Comparison of ENCODE assay signal across 8 mouse cellular contexts in the genomic region with DNA sequence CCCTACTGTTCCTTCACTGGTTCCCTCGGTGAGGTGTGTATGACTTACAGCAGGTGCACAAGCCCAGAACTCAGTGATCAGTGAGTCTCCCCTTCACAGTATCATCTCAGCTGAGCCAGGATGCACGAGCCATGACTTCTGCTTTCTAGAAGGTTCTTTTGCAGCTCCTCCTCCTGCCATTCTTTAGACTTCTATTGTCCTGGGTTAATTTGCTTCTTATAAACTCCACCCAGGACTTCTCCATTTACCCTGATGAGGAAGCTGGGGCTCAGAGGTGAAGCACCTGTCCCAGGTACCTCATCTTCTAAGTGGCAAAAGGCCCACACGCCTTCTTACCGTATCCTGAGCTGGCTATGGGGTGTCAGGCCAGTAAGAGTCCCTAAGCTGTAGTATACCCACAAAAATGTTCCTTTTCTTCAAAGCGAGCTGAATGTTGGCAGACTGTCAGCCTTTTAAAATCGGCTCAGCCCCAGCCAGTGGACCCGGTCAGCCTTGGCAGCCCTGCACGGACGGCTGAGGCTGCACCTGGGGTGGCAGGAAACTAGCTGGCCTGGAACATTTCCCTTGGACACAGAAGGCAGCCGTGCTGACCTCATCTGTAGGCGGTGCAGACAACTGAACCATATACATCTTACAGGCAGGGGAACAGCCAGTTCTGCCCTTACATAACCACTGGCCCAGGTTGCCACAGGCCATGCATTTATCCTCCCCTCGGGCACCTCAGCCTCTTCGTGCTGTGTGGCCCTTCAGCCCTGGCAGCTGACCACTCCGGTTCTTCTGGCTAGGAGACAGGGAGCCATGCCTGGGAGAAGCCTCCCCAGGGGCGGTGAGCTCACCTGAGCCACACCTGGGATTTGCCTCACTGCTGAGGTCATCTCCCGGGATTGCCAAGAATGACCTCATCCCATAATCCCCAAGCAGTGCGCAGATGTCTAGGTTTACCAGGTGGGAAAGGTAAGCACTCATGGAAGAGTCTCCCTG. TPM values are rescaled to one million over a fixed set of nuclear protein-coding genes. Genes with fewer than 3 reads are reported as not detected.
DNase-seq lines count a peak whose midpoint lies in the region; ATAC-seq and TF ChIP-seq lines count a peak whose summit lies in the region.

No protein-coding gene starts in this region.

- H3K9me3 ChIP-seq in heart, postnatal 0 days (replicated peaks; ENCODE audit: control insufficient read depth, low read length): no peaks in the 10 kb centered on the region
- no peaks in the 10 kb centered on the region for H3K9me3 ChIP-seq in limb, embryonic 15.5 days
- H3K9me3 ChIP-seq in hindbrain, embryonic 13.5 days: no peaks in the 10 kb centered on the region

- peak; percentile 87 for TF ChIP-seq EP300 in heart, postnatal 0 days (IDR thresholded peaks at IDR 0.05; ENCODE audit: low read depth)

- no peak overlapping the region for H3K4me3 ChIP-seq in heart, postnatal 0 days (ENCODE audit: low read depth, low read length)
- H3K4me3 ChIP-seq in limb, embryonic 15.5 days: no peak overlapping the region
- H3K4me3 ChIP-seq in hindbrain, embryonic 13.5 days: no peak overlapping the region

- TF ChIP-seq CTCF in heart, postnatal 0 days (IDR thresholded peaks at IDR 0.05; ENCODE audit: low read depth): no peak

- peaks cover 54% of the 10 kb centered on the region for H3K36me3 ChIP-seq in heart, postnatal 0 days (replicated peaks; ENCODE audit: control insufficient read depth, insufficient read depth, low read length)
- peaks cover 78% of the 10 kb centered on the region for H3K36me3 ChIP-seq in limb, embryonic 15.5 days
- H3K36me3 ChIP-seq in hindbrain, embryonic 13.5 days: peaks cover 85% of the 10 kb centered on the region

- WGBS in heart, postnatal 0 days: 65% methylated on average over 17 of the region's 17 CpGs
- 57% methylated on average over 17 of the region's 17 CpGs for WGBS in limb, embryonic 15.5 days
- WGBS in hindbrain, embryonic 13.5 days: 89% methylated on average over 17 of the region's 17 CpGs

- no peaks in the 10 kb centered on the region for H3K27me3 ChIP-seq in heart, postnatal 0 days (ENCODE audit: control insufficient read depth, insufficient read depth, low read length)
- H3K27me3 ChIP-seq in limb, embryonic 15.5 days: no peaks in the 10 kb centered on the region
- H3K27me3 ChIP-seq in hindbrain, embryonic 13.5 days: no peaks in the 10 kb centered on the region

- H3K27ac ChIP-seq in heart, postnatal 0 days (ENCODE audit: low read depth): peak overlapping the region; percentile 74
- peak overlapping the region; percentile 75 for H3K27ac ChIP-seq in limb, embryonic 15.5 days
- no peak overlapping the region for H3K27ac ChIP-seq in hindbrain, embryonic 13.5 days

- no peak overlapping the region for H3K4me2 ChIP-seq in heart, postnatal 0 days (ENCODE audit: low read depth, low read length)
- no peak overlapping the region for H3K4me2 ChIP-seq in limb, embryonic 15.5 days
- no peak overlapping the region for H3K4me2 ChIP-seq in hindbrain, embryonic 13.5 days

- H3K9ac ChIP-seq in heart, postnatal 0 days (replicated peaks; ENCODE audit: low read depth, low read length): 0 out of 2 replicates have a peak overlapping the region, but pooled peaks have one; percentile 2
- no peak overlapping the region for H3K9ac ChIP-seq in limb, embryonic 15.5 days
- H3K9ac ChIP-seq in hindbrain, embryonic 13.5 days: no peak overlapping the region

- H3K4me1 ChIP-seq in heart, postnatal 0 days (ENCODE audit: control insufficient read depth, insufficient read depth): peaks cover 8% of the 10 kb centered on the region
- peaks cover 14% of the 10 kb centered on the region for H3K4me1 ChIP-seq in limb, embryonic 15.5 days
- no peaks in the 10 kb centered on the region for H3K4me1 ChIP-seq in hindbrain, embryonic 13.5 days (replicated peaks)

- DNase-seq in layer of hippocampus, adult 11-12 months (ENCODE audit: low spot score): peak; percentile 48
- no peak for DNase-seq in layer of hippocampus, adult 9-11 months
- DNase-seq in NIH3T3 (ENCODE audit: low read depth): peak; percentile 69
- DNase-seq in cerebellum, postnatal 25 days: peak; percentile 89 to 91
- peak; percentile 32 for DNase-seq in heart, postnatal 0 days (ENCODE audit: low spot score)

- peak; percentile 62 for ATAC-seq in heart, postnatal 0 days (ENCODE audit: insufficient read depth, low read depth)
- ATAC-seq in limb, embryonic 15.5 days (ENCODE audit: insufficient number of reproducible peaks, low FRiP score, low TSS enrichment, low read depth): peak; percentile 78
- ATAC-seq in CD4-positive, CD25-positive, alpha-beta regulatory T cell, adult 4 months: no peak
- ATAC-seq in hindbrain, embryonic 13.5 days (ENCODE audit: low FRiP score): no peak

RNA-seq across cellular contexts. Expression of a gene that starts 42.0 kb away (rescaled TPM):
- 224 and 298 TPM in 2 replicates for total RNA-seq in heart, postnatal 0 days (2014; rRNA removed; ENCODE audit: low replicate concordance)
- 206 and 223 TPM in 2 replicates for polyA plus RNA-seq in heart, postnatal 0 days (2015; fragmentation: Nextera tagmentation; extraction: Ambion mirVana)
- polyA plus RNA-seq in limb, embryonic 15.5 days (2015; fragmentation: Nextera tagmentation; extraction: Ambion mirVana): 247 and 248 TPM in 2 replicates
- polyA plus RNA-seq in CD4-positive, CD25-positive, alpha-beta regulatory T cell, adult 4 months (2017; shearing (Covaris generic)): 100 to 1,000 TPM; 354 to 386 TPM
- polyA plus RNA-seq in hindbrain, embryonic 13.5 days (2015; fragmentation: Nextera tagmentation; extraction: Ambion mirVana): 107 and 114 TPM in 2 replicates

RNA-seq across cellular contexts. Expression of a gene that starts 59.1 kb away (rescaled TPM):
- total RNA-seq in heart, postnatal 0 days (2014; rRNA removed; ENCODE audit: low replicate concordance): 105 and 114 TPM in 2 replicates
- polyA plus RNA-seq in heart, postnatal 0 days (2015; fragmentation: Nextera tagmentation; extraction: Ambion mirVana): 23.1 and 24.0 TPM in 2 replicates
- polyA plus RNA-seq in limb, embryonic 15.5 days (2015; fragmentation: Nextera tagmentation; extraction: Ambion mirVana): 27.3 and 32.5 TPM in 2 replicates
- 10 to 100 TPM; 24.6 to 24.7 TPM for polyA plus RNA-seq in CD4-positive, CD25-positive, alpha-beta regulatory T cell, adult 4 months (2017; shearing (Covaris generic))
- 34.5 and 35.5 TPM in 2 replicates for polyA plus RNA-seq in hindbrain, embryonic 13.5 days (2015; fragmentation: Nextera tagmentation; extraction: Ambion mirVana)

RNA-seq across cellular contexts. Expression of a gene that starts 59.8 kb away (rescaled TPM):
- 148 and 152 TPM in 2 replicates for total RNA-seq in heart, postnatal 0 days (2014; rRNA removed; ENCODE audit: low replicate concordance)
- polyA plus RNA-seq in heart, postnatal 0 days (2015; fragmentation: Nextera tagmentation; extraction: Ambion mirVana): 50.8 and 53.3 TPM in 2 replicates
- polyA plus RNA-seq in limb, embryonic 15.5 days (2015; fragmentation: Nextera tagmentation; extraction: Ambion mirVana): 122 and 130 TPM in 2 replicates
- polyA plus RNA-seq in CD4-positive, CD25-positive, alpha-beta regulatory T cell, adult 4 months (2017; shearing (Covaris generic)): 10 to 100 TPM; 37.2 to 77.2 TPM
- 86.8 and 90.1 TPM in 2 replicates for polyA plus RNA-seq in hindbrain, embryonic 13.5 days (2015; fragmentation: Nextera tagmentation; extraction: Ambion mirVana)

Comparison
In these comparisons a context has a peak if more than half of its experiments do, and no peak if none do; other contexts are left out.
1. ATAC-seq: peak in heart, postnatal 0 days (single experiment) and limb, embryonic 15.5 days (single experiment); none in CD4-positive, CD25-positive, alpha-beta regulatory T cell, adult 4 months (single experiment) and hindbrain, embryonic 13.5 days (single experiment).